Mouse (Mus musculus): Measurements from ENCODE around the gene Impdh2. TPM values are rescaled to one million over a fixed set of nuclear protein-coding genes. Genes with fewer than 3 reads are reported as not detected.

Gene Impdh2
- polyA plus RNA-seq, 1 experiment from 2014 or later: 184 TPM

DNA sequence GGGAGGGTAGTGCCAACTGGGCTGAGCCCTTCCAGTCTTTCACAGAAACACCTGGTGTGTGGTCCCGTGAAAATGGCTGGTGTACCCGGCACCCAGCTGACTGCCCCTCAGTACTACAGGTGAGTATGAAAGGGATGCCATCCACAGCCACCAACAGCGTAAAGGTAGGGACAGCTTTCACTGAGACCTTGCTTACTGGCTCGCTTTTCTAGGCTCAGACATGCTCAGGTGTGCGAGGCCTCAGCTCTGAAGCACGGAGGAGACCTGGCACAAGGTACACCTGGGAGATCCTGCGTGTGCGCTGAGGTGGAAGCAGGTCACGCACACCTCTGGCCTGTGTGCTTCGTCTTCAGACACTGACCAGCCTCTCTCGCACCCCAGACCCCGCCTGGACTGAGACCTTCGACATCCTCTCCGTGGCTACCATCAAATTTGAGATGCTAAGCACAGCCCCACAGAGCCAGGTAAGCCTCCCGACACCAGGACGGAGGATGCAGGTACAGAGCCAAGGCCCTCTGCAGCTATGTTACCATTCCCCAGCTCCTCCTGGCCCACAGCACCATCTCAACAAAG is 11.4 kb downstream of the Impdh2 start:
- WGBS (ENCODE audit: insufficient replicate concordance): 85% methylated on average over 16 of the region's 16 CpGs
- Histone ChIP-seq H3K27me3 (replicated peaks) (no peaks in the 10 kb centered on the region), H3K4me3 (no peak overlapping the region), H3K36me3 (peaks cover 56% of the 10 kb centered on the region), H3K9ac (no peak overlapping the region), H3K9me3 (replicated peaks) (no peaks in the 10 kb centered on the region), H3K4me1 (peaks cover 49% of the 10 kb centered on the region), H3K27ac (no peak overlapping the region), H3K4me2 (no peak overlapping the region)
- no peak for ATAC-seq

DNA sequence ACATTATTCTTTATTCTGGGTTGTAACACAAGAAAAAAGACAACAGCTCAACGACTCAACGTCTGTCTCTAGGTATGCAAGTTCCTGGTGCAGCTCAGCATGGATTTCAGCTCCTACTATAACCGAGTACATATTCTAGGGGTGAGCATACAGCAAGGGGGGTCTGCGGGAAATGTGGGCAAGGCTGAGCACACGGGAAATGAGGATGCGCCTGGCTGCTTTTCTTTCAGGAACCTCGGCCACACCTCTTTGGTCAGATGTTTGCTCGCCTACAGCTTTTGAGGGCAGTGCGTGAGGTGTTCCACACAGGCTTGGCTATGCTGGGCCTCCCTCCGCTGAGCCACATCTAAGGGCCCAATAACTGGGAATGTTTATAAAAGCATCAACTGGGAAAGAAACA is 12.2 kb downstream of the Impdh2 start:
- Histone ChIP-seq H3K9me3 (replicated peaks) (no peaks in the 10 kb centered on the region), H3K27me3 (replicated peaks) (no peaks in the 10 kb centered on the region), H3K4me3 (no peak overlapping the region), H3K9ac (no peak overlapping the region), H3K4me1 (peaks cover 55% of the 10 kb centered on the region), H3K36me3 (peaks cover 56% of the 10 kb centered on the region), H3K4me2 (no peak overlapping the region), H3K27ac (no peak overlapping the region)
- WGBS (ENCODE audit: insufficient replicate concordance): 80% methylated on average over 10 of the region's 10 CpGs
- ATAC-seq: no peak

DNA sequence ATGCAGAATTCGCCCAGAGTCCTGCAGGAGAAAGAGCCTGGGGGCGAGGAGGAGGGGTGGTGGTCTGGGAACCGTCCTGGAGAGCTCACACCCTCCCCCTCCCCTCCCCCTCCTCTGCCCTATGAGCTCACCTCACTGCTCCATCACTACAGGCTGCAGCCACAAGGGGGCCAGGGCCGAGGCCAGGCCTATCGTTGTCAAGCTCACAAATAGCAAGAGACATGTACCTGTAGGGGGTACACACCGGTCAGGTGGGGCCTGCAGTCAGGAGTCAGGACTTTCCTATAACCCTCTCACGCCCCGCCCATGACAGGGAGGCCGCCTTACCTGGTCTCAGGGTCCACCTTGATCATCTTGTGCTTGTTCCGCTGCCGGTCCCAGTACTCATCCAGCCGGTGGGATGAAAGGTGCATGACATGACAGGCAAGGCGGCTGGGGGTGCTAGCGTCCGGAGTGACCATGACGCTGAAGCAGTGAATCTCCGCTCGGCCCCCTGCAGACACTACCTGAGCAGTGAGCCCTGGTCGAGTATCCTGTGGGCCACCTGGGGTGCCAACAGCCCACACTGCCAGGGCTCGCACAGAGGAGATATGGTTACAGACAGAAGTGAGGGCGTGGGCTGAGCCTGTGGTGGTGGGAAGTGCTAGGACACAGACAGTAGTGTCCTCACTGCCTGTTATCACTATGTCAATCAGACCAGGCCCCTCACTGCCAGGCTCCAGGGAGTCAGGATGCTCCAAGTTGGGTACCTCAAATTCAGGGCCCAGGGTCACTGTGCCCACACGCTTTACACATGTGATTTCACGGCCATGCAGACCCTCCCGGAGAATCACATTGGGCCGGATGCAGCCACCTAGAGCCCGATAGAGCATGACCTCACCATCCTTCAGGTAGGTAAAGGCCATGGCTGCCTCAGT is 13.9 kb downstream of the Impdh2 start:
- Histone ChIP-seq H3K27me3 (replicated peaks) (no peaks in the 10 kb centered on the region), H3K9me3 (replicated peaks) (no peaks in the 10 kb centered on the region), H3K27ac (no peak overlapping the region), H3K4me3 (no peak overlapping the region), H3K4me1 (peaks cover 51% of the 10 kb centered on the region), H3K36me3 (peaks cover 56% of the 10 kb centered on the region), H3K9ac (no peak overlapping the region), H3K4me2 (no peak overlapping the region)
- no peak for ATAC-seq
- 61% methylated on average over 26 of the region's 26 CpGs for WGBS (ENCODE audit: insufficient replicate concordance)

DNA sequence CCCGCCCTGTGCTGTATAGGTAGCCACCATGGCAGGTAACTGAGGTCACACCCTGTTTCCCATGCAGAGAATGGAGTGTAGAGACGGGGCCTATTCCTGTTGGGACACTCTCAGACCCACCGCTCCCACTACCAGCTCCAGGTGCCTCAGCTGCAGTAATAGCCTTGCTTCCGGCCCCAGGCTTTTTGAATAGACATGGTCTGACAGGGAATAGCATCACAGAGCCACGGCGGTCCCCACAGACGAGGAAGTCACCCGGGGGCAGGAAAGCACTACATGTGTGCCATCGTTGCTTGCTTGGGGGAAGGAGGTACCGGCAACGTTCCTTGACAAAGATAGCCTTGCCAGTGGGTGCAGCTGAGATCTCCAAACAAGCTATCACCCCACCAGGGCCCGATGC is 14.8 kb downstream of the Impdh2 start:
- Histone ChIP-seq H3K9me3 (replicated peaks) (no peaks in the 10 kb centered on the region), H3K36me3 (peaks cover 56% of the 10 kb centered on the region), H3K27me3 (replicated peaks) (no peaks in the 10 kb centered on the region), H3K9ac (0 out of 2 replicates have a peak overlapping the region, but pooled peaks have one; percentile 8), H3K4me2 (no peak overlapping the region), H3K27ac (no peak overlapping the region), H3K4me3 (no peak overlapping the region), H3K4me1 (peaks cover 52% of the 10 kb centered on the region)
- WGBS (ENCODE audit: insufficient replicate concordance): 69% methylated on average over 12 of the region's 12 CpGs
- no peak for ATAC-seq

DNA sequence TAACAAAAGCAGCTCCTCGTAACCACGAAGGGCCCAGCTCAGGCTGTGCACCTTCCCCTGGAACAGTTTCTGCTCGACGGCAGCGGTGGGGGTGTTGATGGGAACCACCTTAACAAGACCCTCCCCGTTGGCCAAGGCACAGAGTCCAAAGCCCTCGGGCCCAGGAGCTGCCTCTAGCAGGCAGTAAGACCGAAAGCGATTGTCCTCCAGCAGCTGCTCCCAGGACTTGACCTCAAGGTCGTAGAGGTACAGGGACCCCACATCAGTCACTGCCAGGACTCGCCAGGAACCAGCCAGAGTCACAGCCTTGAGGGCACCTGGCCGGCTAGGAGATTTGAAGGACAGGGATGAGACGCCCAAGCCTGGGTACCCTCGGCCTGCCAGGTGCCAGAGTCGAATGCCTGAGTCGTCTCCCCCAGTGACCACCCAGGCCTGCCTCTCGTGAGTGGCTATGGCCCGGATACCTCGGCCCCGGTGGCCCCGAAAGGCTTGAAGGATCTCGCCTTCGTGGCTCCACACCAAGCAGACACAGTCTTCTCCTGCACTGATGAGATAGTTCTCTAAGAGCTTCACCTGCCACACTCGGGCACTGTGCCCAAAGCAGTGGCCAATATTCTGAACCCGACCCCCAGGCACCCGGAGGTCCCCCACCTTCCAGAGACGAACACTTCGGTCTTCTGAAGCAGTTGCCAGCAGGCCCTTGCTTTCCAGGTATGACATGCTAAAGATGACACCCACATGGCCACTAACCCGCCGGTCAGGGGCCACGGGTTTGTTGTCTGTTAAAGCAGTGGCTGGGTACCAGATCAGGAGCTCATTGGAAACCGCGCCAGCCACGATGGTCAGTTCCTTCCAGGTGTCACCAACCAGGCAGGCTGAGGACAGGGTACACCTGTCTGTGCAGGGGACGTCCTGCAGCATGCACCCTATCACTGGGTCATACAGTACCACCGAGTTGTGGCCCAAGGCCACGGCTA is 15.5 kb downstream of the Impdh2 start:
- no peak for ATAC-seq
- 79% methylated on average over 37 of the region's 37 CpGs for WGBS (ENCODE audit: insufficient replicate concordance)
- Histone ChIP-seq H3K9me3 (replicated peaks) (no peaks in the 10 kb centered on the region), H3K27ac (no peak overlapping the region), H3K27me3 (replicated peaks) (no peaks in the 10 kb centered on the region), H3K4me1 (peaks cover 46% of the 10 kb centered on the region), H3K36me3 (peaks cover 56% of the 10 kb centered on the region), H3K4me2 (no peak overlapping the region), H3K9ac (no peak overlapping the region), H3K4me3 (no peak overlapping the region)

DNA sequence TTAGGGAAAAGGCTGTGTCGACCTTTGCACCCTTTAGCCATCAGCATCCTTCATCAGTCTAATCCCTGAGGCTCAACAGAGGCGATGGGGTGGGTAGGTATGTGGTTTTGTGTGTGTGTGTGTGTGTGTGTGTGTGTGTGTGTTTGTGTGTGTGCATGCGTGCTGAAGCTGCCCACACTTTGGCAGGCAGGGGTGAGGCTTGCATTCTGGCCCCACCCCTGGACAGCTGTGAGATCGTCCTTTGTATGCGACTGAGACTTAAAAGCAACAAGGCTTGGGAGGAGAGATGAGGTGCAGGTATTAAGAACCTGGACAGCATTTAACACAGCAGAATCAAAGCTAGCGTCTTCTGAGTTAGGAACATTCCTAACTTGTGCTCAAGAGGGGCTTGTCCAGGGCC is 16.9 kb downstream of the Impdh2 start:
- peaks cover 43% of the 10 kb centered on the region for H3K36me3 ChIP-seq
- no peak for ATAC-seq
- no peak overlapping the region for H3K9ac ChIP-seq
- no peak overlapping the region for H3K4me3 ChIP-seq
- no peaks in the 10 kb centered on the region for H3K27me3 ChIP-seq (replicated peaks)
- WGBS (ENCODE audit: insufficient replicate concordance): 62% methylated on average over 6 of the region's 6 CpGs
- H3K4me2 ChIP-seq: peak overlapping the region; percentile 93
- no peak overlapping the region for H3K27ac ChIP-seq
- H3K9me3 ChIP-seq (replicated peaks): no peaks in the 10 kb centered on the region
- H3K4me1 ChIP-seq: peaks cover 40% of the 10 kb centered on the region

DNA sequence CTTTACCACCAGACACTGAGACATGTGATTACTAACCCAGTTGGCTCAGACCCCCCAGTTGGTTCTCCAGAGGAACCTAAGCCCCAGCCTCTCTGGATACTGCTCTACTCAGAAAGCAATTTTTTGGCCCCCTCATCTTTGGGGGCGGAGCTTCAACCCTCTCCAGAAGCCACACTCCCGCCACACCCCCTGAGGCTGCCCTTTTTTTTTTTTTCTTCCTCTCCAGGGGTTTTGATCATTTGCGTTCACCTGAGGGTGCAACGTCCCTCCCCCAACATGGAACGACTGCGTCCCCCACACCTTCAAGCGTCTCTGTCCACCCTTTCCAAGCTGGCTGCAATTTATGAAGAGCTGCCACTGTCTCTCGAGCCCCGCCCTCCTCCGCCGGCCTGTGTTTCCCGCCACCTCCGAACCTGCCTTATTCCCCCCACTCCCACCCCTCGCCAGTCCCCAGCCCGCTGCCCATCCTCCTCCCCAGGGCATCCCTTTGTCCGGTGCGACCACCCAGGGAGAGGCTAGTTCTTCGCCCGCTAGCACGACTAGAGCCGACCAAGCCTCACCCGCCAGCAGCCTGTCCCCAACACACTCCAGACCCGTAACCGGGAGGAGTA is 18.0 kb downstream of the Impdh2 start:
- Histone ChIP-seq H3K27me3 (replicated peaks) (no peaks in the 10 kb centered on the region), H3K9me3 (replicated peaks) (no peaks in the 10 kb centered on the region), H3K27ac (peak overlapping the region; percentile 85), H3K4me3 (peak overlapping the region; percentile 75), H3K9ac (peak overlapping the region; percentile 82), H3K4me1 (peaks cover 38% of the 10 kb centered on the region), H3K4me2 (peak overlapping the region; percentile 93), H3K36me3 (peaks cover 33% of the 10 kb centered on the region)
- under 1% methylated on average over 24 of the region's 24 CpGs for WGBS (ENCODE audit: insufficient replicate concordance)
- ATAC-seq: 0 out of 2 replicates have a peak, but pooled peaks have one; percentile 0

DNA sequence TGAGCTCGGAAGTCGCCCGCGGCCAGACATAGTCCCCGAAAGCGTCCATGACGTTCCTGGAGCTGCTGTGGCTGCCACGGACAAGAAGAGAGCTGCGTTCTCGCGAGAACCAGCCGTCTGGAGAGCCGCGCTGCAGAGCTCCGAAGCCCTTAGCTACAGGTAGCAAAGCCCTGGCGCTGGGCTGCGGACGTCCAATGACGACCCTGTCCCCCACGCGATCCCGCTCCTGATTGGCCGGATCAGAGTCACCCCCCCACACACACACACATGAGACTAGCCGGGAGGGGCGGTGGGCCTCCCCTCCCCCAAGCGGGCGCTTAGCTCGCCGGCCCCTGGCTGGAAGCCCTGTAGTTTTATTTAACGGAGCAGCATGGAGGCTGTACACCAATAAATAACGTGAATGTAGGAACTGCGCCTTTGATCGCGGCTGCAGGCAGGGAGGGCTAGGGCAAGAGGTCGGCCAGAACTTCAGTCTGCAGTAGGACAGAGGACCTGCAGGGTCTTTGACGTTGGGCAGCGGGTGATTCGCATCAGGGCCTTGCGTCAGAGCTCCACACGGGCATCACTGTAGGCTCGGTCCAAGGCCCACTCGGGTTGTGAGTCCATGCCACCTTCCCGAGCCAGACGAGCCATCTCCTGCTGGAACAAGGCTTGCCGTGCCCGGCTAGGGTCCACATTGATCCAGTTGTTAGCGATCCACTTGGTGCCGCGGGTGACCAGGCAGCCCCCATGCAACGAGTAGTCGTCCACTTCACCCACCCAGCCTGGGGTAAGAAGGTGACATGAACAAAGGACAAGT is 18.7 kb downstream of the Impdh2 start, which contains the start of gene Wdr6:
Gene Wdr6, minus strand, starts transcription at position 195 of the 799 bp plus-strand sequence.
- Histone ChIP-seq H3K4me2 (peak within 1 kb of the TSS; percentile 93), H3K36me3 (peaks cover 26% of the 10 kb centered on the region), H3K9me3 (replicated peaks) (no peaks in the 10 kb centered on the region), H3K27me3 (replicated peaks) (no peaks in the 10 kb centered on the region), H3K4me3 (peak within 1 kb of the TSS; percentile 75), H3K9ac (peak within 1 kb of the TSS; percentile 82), H3K27ac (peak within 1 kb of the TSS; percentile 85), H3K4me1 (peaks cover 31% of the 10 kb centered on the region)
- WGBS (ENCODE audit: insufficient replicate concordance): 5% methylated on average over 51 of the region's 51 CpGs
- peak; percentile 92 for ATAC-seq

DNA sequence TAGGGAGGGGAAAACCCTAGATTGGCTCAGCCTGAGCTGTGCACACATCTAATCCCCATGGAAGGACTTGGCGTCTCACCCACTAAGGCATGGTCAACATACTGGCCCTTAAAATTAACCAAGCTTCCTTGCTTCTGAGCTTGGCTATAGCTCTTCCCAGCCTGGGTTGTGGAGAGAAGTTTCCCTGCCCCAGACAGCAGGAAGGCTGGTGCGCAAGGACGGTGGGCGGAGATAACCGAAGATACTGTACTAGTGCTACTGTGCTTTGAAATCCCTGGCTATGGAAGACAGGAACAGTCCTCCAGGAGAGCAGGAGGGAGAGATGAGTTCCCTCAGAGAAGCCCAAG is 19.2 kb downstream of the Impdh2 start:
- peak overlapping the region; percentile 85 for H3K27ac ChIP-seq
- peak overlapping the region; percentile 82 for H3K9ac ChIP-seq
- peak overlapping the region; percentile 75 for H3K4me3 ChIP-seq
- H3K4me1 ChIP-seq: peaks cover 27% of the 10 kb centered on the region
- H3K4me2 ChIP-seq: peak overlapping the region; percentile 93
- no peak for ATAC-seq
- H3K36me3 ChIP-seq: peaks cover 20% of the 10 kb centered on the region
- WGBS (ENCODE audit: insufficient replicate concordance): 70% methylated on average over 5 of the region's 5 CpGs
- H3K27me3 ChIP-seq (replicated peaks): no peaks in the 10 kb centered on the region
- H3K9me3 ChIP-seq (replicated peaks): no peaks in the 10 kb centered on the region

DNA sequence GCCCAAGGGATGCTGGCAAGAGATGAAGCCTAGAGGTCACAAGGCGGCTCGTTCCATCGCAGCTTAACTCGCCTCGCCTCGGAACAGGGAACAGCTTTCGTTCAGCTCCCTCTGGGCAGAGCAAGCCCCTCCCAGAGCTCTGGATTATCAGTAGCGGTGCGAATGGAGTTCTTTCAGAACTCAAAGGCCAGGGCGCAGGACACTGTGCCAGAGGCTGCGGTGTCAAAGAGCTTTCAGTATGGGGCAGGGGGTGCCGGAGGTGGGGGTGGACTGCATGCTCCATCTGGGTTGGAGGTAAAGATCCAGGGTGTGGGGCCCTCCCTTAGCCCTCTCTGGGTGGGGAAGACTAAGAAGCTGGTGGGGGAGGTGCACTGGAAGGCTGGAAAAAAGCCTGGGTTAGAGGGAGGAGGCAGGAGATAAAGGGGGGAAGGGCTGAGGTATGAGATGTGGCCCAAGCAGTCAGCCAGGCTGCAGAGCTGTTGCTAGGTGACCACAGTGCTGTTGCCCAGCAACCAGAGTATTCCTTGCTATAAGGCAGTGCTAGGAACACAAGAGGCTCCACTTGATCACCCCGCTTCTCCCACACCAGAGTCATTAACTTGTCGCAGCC is 27.6 kb downstream of the Impdh2 start:
- Histone ChIP-seq H3K27ac (no peak overlapping the region), H3K4me3 (no peak overlapping the region)
- peak; percentile 48 for ATAC-seq

More for the DNA sequence above, 27.6 kb downstream of the Impdh2 start:
- H3K9me3 ChIP-seq (replicated peaks): no peaks in the 10 kb centered on the region
- no peaks in the 10 kb centered on the region for H3K27me3 ChIP-seq (replicated peaks)
- 19% methylated on average over 14 of the region's 14 CpGs for WGBS (ENCODE audit: insufficient replicate concordance)
- peaks cover 21% of the 10 kb centered on the region for H3K4me1 ChIP-seq
- no peaks in the 10 kb centered on the region for H3K36me3 ChIP-seq
- H3K9ac ChIP-seq: 0 out of 2 replicates have a peak overlapping the region, but pooled peaks have one; percentile 15
- H3K4me2 ChIP-seq: peak overlapping the region; percentile 13; the same call in 1 of the 2 replicates

Measured in liver, embryonic 12.5 days (tissue).